Mouse (Mus musculus) ZHBTc4 (cell line): ENCODE measurements around the gene Skap2.

Source experiments
- DNase-seq: peaks from one replicate; pipeline ENCODE4 v3.0.0-alpha.2; 2011; ENCODE audit warnings: low read depth, low spot score

Skap2 gene

GRCm38 (mm10) chr6:51890356-51890755 is 122.0 kb downstream of the Skap2 start:
- DNase-seq: no peak

- no peak for DNase-seq
Observed at GRCm38 (mm10) chr6:51889824-51890223, 122.5 kb downstream of the Skap2 start.

GRCm38 (mm10) chr6:51886902-51887431 is 125.4 kb downstream of the Skap2 start:
- no peak for DNase-seq

- DNase-seq: no peak
Observed at GRCm38 (mm10) chr6:51882880-51883274, 129.5 kb downstream of the Skap2 start.

DNA sequence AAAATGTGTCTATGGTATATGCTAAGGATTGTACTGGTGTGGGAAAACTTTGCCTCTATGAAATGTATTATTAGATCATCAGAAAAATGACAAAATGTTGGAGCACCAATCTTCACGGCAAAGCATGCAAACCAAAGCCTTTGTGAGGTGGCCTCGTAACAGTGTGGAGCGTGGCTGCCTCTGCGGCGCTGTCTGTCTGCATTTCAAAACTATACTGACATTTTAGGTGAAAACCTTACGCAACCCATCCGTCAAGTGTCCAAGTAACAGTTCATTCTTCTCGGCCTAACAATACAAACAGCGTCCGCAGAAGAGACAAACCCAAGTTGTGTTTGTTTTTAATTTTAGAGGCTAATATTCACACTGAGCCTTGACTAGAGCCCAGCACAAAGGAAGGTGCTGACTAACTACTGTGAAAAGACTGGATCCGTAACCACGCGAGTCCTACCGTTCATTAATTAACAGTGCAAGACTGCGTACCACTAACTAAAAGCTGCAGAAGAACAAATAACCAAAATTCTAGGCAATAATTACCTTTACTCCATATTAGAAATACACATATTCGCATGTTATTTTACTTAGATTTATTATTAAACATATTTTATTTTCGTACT is 130.0 kb downstream of the Skap2 start:
- DNase-seq: no peak

DNA sequence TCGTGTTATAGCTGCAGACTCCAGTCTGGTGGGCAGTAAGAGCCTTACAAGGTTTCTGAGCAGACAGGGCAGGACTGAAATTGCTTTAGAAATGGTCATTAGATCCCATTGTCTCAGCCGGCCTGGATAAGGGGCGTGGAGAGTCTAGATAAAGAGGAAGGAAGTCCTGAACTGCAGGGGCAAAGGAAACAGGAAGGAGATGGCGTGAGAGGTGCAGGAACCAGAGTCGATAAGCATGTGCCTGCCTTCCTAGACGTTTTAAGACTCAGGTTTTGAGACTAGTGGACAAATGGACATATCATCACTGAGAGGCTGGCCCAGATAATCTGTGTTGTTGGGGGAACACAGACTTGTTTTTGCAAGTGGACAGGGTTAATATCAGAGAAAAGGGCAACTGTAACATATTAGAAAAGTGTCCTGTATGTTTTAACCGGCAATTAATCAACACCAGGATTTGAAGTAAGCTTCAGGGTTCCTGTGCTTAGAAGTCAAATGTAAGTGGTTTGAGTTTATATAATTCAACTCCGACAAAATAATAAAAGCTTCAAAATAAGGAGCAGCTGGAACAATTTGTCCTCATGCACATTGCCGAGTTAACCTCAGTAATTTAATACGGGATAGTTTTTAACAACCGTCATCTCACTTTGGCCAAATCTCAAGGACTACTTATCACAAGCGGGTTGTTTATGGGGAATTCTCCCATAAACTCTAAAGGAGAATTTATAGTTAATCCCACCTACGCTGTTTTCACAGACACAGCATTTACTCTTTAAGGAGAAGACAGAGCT is 131.0 kb downstream of the Skap2 start:
- peak; percentile 83 for DNase-seq

DNA sequence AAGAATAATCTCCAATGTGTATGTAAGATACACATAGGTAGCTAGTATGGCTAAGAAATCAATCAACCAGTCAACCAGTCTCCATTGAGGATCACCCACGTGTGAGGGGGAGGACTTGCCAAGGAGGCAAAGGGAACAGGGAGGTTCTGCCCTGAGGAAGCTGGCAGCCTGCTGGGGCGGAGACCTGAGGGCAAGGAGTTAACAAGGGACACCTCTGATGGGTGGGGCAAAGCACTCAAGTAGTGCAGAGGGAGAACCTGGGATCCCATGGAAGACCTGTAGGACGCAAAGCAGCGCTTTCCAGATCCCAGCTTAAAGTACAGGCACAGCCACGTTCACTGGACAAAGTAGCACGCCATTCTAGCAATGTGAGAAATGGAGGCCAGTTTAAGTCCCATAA is 131.6 kb downstream of the Skap2 start:
- peak; percentile 87 for DNase-seq

DNA sequence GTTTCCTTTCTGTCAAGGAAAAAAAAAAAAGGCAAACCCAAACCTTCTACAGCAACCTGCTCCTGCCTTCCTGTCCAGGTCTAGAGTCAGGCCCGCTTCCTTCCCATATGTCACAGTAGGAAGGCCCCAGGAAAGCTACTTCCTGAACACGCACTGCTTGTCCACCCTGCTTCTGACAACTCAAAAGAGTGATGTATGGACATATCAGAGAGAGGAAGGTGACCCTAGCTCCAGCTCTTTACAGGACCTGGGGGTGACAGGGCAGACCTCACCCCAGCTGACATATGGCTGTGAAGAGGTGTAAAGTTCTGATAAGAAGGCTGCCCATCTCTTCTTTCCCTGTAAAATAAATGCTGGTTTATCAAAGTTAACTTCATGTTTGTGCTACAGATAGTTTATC is 133.8 kb downstream of the Skap2 start:
- DNase-seq: no peak

DNA sequence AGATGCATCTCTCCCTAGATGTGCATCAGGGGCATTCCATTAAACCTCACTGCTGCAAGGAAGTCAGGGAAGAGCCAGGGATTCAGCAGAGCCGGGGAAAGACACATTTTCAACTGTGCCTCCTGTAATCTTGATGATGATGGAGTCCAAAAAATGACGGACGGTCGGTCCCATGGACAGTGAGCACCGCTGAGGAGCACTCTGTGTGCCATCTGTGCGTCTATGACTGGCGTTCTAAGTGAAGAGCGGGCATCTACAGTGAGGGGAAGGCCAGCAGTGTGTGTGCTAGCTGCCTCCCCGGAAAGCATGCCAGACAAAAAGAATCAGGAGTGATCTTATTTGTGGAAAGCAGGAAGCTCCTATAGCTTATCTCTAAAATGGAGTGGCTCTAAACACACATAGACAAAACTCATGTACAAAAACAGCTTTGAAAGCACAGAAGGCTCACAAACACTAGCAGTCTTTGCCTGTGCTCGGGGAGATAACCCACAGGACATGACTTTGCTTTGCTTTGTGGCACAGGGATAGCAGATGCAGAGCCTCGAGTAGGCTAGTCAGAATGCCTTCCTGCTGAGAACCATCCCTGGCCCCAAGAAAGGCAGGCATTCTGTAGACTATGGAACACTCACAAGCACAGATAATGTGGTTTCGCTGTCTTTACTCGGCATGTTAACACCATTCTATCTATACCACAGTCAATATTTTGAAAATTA is 135.4 kb downstream of the Skap2 start:
- no peak for DNase-seq

DNA sequence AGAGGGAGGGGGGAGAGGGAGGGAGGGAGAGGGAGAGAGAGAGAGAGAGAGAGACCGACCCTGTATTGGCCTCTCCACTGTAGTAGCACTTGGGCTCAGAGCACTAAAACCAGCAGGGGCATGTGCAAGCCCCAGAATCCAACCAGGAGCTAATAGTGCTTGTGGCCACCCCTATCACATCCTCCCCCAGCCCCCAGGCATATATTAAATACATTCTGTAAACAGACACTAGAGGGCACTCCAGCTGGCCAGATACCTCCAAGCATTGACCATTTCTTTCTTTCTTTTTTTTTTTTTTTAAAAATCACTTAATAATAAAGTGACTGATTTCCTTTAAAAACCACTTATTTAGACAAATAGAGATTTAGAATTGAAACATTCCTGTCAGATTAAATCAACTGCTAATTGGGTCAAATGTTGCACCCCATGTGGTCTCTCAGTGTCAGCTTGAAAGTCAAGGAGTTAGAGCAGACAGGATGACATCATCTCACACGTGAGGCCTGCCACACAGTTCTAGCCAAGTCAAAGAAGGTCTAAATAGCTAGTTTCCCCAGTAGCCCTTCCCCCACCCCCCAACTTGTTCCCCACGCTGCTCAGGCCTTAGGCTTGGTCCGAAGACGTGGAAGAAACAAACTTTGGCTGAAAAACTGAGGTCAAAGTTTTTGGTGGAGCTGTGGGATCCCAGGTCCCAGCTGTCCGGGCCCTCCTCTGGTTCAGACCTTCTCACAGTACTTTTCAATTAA is 136.3 kb downstream of the Skap2 start:
- peak; percentile 84 for DNase-seq

DNA sequence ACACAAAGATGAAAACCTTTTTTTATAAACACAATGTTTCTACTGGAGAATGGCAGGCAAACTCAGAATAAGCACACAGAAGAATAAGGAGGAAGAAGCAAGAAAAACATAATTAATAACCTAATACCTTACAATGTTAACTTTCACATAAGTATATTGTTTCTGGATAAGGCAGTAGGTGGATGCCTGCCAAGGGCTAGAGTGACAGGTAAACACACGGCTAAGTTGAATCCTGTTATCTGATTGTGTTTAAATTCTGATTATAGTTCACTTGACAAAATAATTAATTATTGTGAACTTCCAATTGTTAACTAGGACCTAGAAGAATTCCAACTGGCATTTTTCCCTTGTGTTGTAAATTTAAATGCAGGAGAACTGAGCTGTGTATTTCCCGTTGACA is 138.3 kb downstream of the Skap2 start:
- no peak for DNase-seq

GRCm38 (mm10) chr6:51871135-51871534 is 141.2 kb downstream of the Skap2 start:
- DNase-seq: peak; percentile 35

DNA sequence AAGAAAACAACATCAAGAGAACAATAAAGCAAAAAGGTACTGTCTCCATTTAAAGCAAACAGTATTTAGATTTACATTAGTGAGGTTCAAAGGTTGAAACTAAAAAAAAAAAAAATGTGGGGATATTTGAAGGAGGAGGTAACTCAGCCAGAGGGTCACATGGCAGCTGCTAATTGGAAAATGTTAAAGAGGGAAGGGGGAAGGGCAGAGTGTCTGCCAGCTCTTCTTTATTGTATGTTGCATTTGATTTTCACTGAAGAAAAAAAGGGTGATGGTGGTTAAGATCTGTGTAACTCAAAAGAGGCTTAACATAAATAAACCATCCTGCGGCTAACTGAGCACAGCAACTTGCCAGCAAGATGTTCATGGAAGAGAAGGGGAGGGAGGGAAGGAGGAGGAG is 142.1 kb downstream of the Skap2 start:
- no peak for DNase-seq

- no peak for DNase-seq
Observed at GRCm38 (mm10) chr6:51866596-51866995, 145.8 kb downstream of the Skap2 start.

GRCm38 (mm10) chr6:51863508-51863907 is 148.8 kb downstream of the Skap2 start:
- DNase-seq: no peak

- no peak for DNase-seq
Observed at GRCm38 (mm10) chr6:51860300-51860699, 152.0 kb downstream of the Skap2 start.

GRCm38 (mm10) chr6:51857821-51858220 is 154.5 kb downstream of the Skap2 start:
- peak; percentile 95 for DNase-seq

- DNase-seq: no peak
Observed at GRCm38 (mm10) chr6:51853291-51853690, 159.1 kb downstream of the Skap2 start.

DNA sequence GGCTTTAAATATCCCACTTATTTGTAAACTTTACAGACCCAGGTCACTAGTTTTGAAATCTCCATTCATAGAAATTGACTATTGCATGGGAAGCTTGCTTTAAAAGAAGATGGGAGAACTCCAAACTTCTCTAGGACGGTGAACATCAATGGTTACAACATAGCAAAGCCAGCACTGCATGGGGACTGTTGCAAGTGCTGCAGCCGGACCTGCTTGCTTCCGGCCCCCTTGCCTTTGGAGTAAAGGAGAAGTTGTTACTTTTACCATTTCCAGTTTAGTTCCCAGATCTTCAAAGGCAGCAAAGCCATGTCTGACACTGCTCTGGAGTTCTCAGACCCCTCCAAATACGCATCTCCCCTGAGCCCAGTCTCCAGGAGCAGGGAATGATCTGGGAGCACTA is 159.7 kb downstream of the Skap2 start:
- DNase-seq: no peak

- no peak for DNase-seq
Observed at GRCm38 (mm10) chr6:51851544-51851943, 160.8 kb downstream of the Skap2 start.

DNA sequence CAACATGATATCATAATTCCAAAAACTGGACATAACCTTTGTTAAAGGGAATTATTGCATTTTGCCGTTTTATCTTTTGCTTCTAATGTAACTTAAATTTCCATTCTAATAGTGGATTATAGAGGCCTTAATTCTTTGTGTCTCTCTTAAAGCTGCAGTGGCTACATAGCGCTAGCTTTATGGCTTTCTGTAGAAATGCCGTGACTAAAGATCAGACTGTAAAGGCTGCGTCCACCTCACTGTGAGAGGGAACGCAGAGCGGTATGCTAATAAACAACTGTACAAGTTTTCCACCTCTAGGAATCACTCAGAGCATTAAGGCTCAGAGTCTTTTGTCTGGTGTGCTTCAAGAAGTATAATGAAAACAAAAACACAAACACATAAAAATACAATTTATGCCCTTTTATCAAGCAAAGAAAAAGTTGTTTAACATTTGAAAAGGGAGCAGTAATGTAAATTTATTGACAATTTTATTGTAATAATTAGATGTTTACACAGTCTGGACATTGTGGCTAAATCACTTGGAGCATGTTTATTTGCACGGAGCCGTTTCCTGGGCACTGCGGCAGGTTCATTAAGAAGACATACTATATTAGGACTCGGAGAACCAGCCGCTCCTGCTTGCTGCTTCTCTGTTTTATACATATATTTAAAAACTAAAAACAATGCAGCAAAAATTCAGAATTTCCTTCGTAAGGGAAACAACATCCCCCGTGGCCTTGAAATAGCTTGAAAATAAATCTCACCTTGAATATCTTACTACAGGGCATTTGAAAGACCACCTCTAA is 162.1 kb downstream of the Skap2 start:
- no peak for DNase-seq
